Comparison of ENCODE assay signal across 8 mouse cellular contexts in the genomic region with DNA sequence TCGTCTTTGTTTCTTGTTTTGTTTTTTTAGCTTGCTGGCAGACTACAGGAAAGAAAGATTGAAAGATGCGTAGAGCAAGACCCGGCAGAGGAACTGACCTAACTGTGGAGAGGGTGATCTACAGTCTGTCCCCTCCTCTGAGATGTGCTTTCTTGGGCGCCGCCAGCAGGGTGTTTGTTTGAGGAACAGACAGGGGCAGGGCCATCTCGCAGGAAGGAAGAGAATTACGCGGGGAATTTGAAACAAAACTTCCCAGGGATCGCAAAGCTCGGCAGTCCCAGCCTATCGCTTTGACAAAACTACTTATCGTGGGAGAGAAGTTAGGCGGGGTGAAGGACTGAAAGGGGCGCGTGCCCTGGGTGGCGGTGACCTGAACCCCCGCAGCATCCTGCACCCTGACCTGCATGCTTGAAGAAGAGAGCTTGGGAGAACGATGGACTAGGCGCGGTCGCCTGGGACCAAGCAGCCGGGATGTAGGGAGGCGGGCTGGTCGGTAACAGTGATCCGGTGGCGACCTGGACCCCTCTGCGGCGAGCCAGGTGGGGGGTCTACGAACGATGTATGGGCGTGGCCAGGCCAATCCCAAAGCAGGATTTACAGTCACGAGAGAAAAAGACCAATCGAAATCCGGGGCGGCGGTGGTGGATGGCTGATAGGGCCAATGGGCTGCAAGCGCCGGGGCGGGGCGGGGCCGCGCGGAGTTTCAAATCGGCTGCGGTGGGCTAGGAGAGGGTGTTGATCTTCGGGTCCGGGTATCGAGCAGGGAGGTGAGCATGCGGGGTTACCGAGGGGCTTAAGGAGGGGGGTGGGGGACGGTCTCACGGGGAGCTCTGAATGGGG. TPM values are rescaled to one million over a fixed set of nuclear protein-coding genes. Genes with fewer than 3 reads are reported as not detected.
DNase-seq lines count a peak whose midpoint lies in the region; ATAC-seq and TF ChIP-seq lines count a peak whose summit lies in the region.

A gene (plus strand): TSS at position 265 of the 840 bp plus-strand sequence.

- under 1% methylated on average over 52 of the region's 52 CpGs for WGBS in heart, embryonic 13.5 days
- WGBS in liver, embryonic 15.5 days (ENCODE audit: insufficient replicate concordance) = under 1% methylated on average over 52 of the region's 52 CpGs
- WGBS in neural tube, embryonic 11.5 days = under 1% methylated on average over 52 of the region's 52 CpGs
- WGBS in stomach, postnatal 0 days = under 1% methylated on average over 51 of the region's 52 CpGs

- peaks cover 31% of the 10 kb centered on the region for H3K36me3 ChIP-seq in heart, embryonic 13.5 days
- peaks cover 6% of the 10 kb centered on the region; the same call in 1 of the 2 replicates for H3K36me3 ChIP-seq in liver, embryonic 15.5 days (replicated peaks)
- H3K36me3 ChIP-seq in neural tube, embryonic 11.5 days (ENCODE audit: control insufficient read depth, insufficient read depth, low read length) = peaks cover 4% of the 10 kb centered on the region
- H3K36me3 ChIP-seq in stomach, postnatal 0 days (ENCODE audit: control insufficient read depth, insufficient read depth, low read length) = peaks cover 8% of the 10 kb centered on the region; the same call in 1 of the 2 replicates

- no peak for TF ChIP-seq POLR2A in bone marrow macrophage, adult 2 months (IDR thresholded peaks at IDR 0.05; ENCODE audit: borderline replicate concordance, low read depth, low read length)
- TF ChIP-seq POLR2A in embryonic fibroblast, embryonic 13.5 days (IDR thresholded peaks at IDR 0.05; ENCODE audit: low read depth, low read length) = peak; percentile 59

- DNase-seq in CD4-positive helper T cell, adult 2 months (ENCODE audit: low read depth, low spot score) = peak; percentile 84
- DNase-seq in kidney, postnatal 10 days = peak; percentile 92
- DNase-seq in neural tube, embryonic 11.5 days (ENCODE audit: low spot score) = peak; percentile 93
- DNase-seq in stomach, postnatal 0 days (ENCODE audit: low spot score) = peak; percentile 82

- peak within 1 kb of the TSS; percentile 97 for H3K4me3 ChIP-seq in bone marrow macrophage, adult 2 months (ENCODE audit: insufficient read depth, low read length)
- H3K4me3 ChIP-seq in embryonic fibroblast, embryonic 13.5 days (ENCODE audit: insufficient read depth, low read length) = peak within 1 kb of the TSS; percentile 78
- H3K4me3 ChIP-seq in heart, embryonic 13.5 days = peak within 1 kb of the TSS; percentile 81
- H3K4me3 ChIP-seq in liver, embryonic 15.5 days (replicated peaks) = peak within 1 kb of the TSS; percentile 64
- H3K4me3 ChIP-seq in neural tube, embryonic 11.5 days (ENCODE audit: low read depth, low read length) = peak within 1 kb of the TSS; percentile 67
- peak within 1 kb of the TSS; percentile 61 for H3K4me3 ChIP-seq in stomach, postnatal 0 days (ENCODE audit: low read depth, low read length)

- H3K4me1 ChIP-seq in bone marrow macrophage, adult 2 months (ENCODE audit: control insufficient read depth, insufficient read depth, low read length) = peaks cover 32% of the 10 kb centered on the region
- H3K4me1 ChIP-seq in embryonic fibroblast, embryonic 13.5 days (ENCODE audit: control insufficient read depth, insufficient read depth, low read length) = 0 out of 2 replicates have a peak, but pooled peaks cover 8% of the 10 kb centered on the region
- H3K4me1 ChIP-seq in heart, embryonic 13.5 days = peaks cover 48% of the 10 kb centered on the region
- peaks cover 25% of the 10 kb centered on the region for H3K4me1 ChIP-seq in liver, embryonic 15.5 days (replicated peaks)
- peaks cover 23% of the 10 kb centered on the region for H3K4me1 ChIP-seq in neural tube, embryonic 11.5 days (ENCODE audit: control insufficient read depth, insufficient read depth, low read length)
- peaks cover 11% of the 10 kb centered on the region for H3K4me1 ChIP-seq in stomach, postnatal 0 days (replicated peaks; ENCODE audit: control insufficient read depth, insufficient read depth)

- H3K27me3 ChIP-seq in heart, embryonic 13.5 days (replicated peaks) = peaks cover 16% of the 10 kb centered on the region
- peaks cover 27% of the 10 kb centered on the region for H3K27me3 ChIP-seq in liver, embryonic 15.5 days
- no peaks in the 10 kb centered on the region for H3K27me3 ChIP-seq in neural tube, embryonic 11.5 days (ENCODE audit: control insufficient read depth, insufficient read depth, low read length)
- H3K27me3 ChIP-seq in stomach, postnatal 0 days (ENCODE audit: control insufficient read depth, insufficient read depth, low read length) = no peaks in the 10 kb centered on the region

- TF ChIP-seq EP300 in stomach, postnatal 0 days (optimal IDR thresholded peaks at IDR 0.05) = peak; percentile 24

- TF ChIP-seq CTCF in bone marrow macrophage, adult 2 months (IDR thresholded peaks at IDR 0.05; ENCODE audit: low read depth, low read length) = no peak
- TF ChIP-seq CTCF in embryonic fibroblast, embryonic 13.5 days (IDR thresholded peaks at IDR 0.05; ENCODE audit: borderline replicate concordance, insufficient read depth, low read length) = no peak
- peak; percentile 54 for TF ChIP-seq CTCF in stomach, postnatal 0 days (IDR thresholded peaks at IDR 0.05; ENCODE audit: low read depth)

- no peaks in the 10 kb centered on the region for H3K9me3 ChIP-seq in heart, embryonic 13.5 days
- no peaks in the 10 kb centered on the region for H3K9me3 ChIP-seq in liver, embryonic 15.5 days (replicated peaks)
- H3K9me3 ChIP-seq in neural tube, embryonic 11.5 days (ENCODE audit: control insufficient read depth, low read length) = no peaks in the 10 kb centered on the region
- H3K9me3 ChIP-seq in stomach, postnatal 0 days (ENCODE audit: control insufficient read depth, low read length) = no peaks in the 10 kb centered on the region

- H3K4me2 ChIP-seq in heart, embryonic 13.5 days = peak within 1 kb of the TSS; percentile 92
- peak within 1 kb of the TSS; percentile 81 for H3K4me2 ChIP-seq in liver, embryonic 15.5 days
- peak within 1 kb of the TSS; percentile 83 for H3K4me2 ChIP-seq in neural tube, embryonic 11.5 days (ENCODE audit: low read depth)
- peak within 1 kb of the TSS; percentile 90 for H3K4me2 ChIP-seq in stomach, postnatal 0 days (replicated peaks; ENCODE audit: low read depth)

- ATAC-seq in heart, embryonic 13.5 days (ENCODE audit: extremely low read depth, insufficient number of reproducible peaks, low FRiP score, low TSS enrichment) = peak; percentile 70
- peak; percentile 73 for ATAC-seq in liver, embryonic 15.5 days (ENCODE audit: insufficient read depth)
- peak; percentile 88 for ATAC-seq in neural tube, embryonic 11.5 days (ENCODE audit: insufficient read depth, low FRiP score, low TSS enrichment)
- ATAC-seq in stomach, postnatal 0 days (ENCODE audit: low FRiP score, low TSS enrichment) = peak; percentile 80

- peak within 1 kb of the TSS; percentile 86 for H3K9ac ChIP-seq in heart, embryonic 13.5 days
- peak within 1 kb of the TSS; percentile 25; the same call in 1 of the 2 replicates for H3K9ac ChIP-seq in liver, embryonic 15.5 days
- peak within 1 kb of the TSS; percentile 71 for H3K9ac ChIP-seq in neural tube, embryonic 11.5 days (ENCODE audit: low read length)
- H3K9ac ChIP-seq in stomach, postnatal 0 days (ENCODE audit: low read length) = peak within 1 kb of the TSS; percentile 59

- peak within 1 kb of the TSS; percentile 80 for H3K27ac ChIP-seq in bone marrow macrophage, adult 2 months (ENCODE audit: insufficient read depth, low read depth, low read length)
- peak within 1 kb of the TSS; percentile 30 for H3K27ac ChIP-seq in embryonic fibroblast, embryonic 13.5 days (ENCODE audit: insufficient read depth, low read length)
- peak within 1 kb of the TSS; percentile 71 for H3K27ac ChIP-seq in heart, embryonic 13.5 days (replicated peaks)
- no peak within 1 kb of the TSS for H3K27ac ChIP-seq in liver, embryonic 15.5 days (replicated peaks)
- peak within 1 kb of the TSS; percentile 74 for H3K27ac ChIP-seq in neural tube, embryonic 11.5 days (ENCODE audit: low read depth, low read length)
- H3K27ac ChIP-seq in stomach, postnatal 0 days (replicated peaks) = no peak within 1 kb of the TSS

RNA-seq across cellular contexts. Expression of the gene that starts here (rescaled TPM):
- 26.8 and 34.3 TPM in 2 replicates for polyA plus RNA-seq in bone marrow macrophage, adult 2 months (2012; ENCODE audit: insufficient read depth, insufficient read length, missing spikeins)
- 26.6 and 32.9 TPM in 2 replicates for polyA plus RNA-seq in embryonic fibroblast, embryonic 13.5 days (2011; ENCODE audit: insufficient read length, low read depth, missing spikeins)
- polyA plus RNA-seq in heart, embryonic 13.5 days (2015; fragmentation: Nextera tagmentation; extraction: Ambion mirVana) = 84.8 and 87.5 TPM in 2 replicates
- polyA plus RNA-seq in liver, embryonic 15.5 days (2015; fragmentation: Nextera tagmentation; extraction: Ambion mirVana) = 18.5 and 20.6 TPM in 2 replicates
- polyA plus RNA-seq in neural tube, embryonic 11.5 days (2014; fragmentation: Nextera tagmentation; extraction: Ambion mirVana) = 158 and 169 TPM in 2 replicates
- 18.0 and 22.2 TPM in 2 replicates for polyA plus RNA-seq in stomach, postnatal 0 days (2015; fragmentation: Nextera tagmentation; extraction: Ambion mirVana)

Comparison
In these comparisons a context has a peak if more than half of its experiments do, and no peak if none do; other contexts are left out.
1. H3K27ac ChIP-seq: peak in bone marrow macrophage, adult 2 months (single experiment), embryonic fibroblast, embryonic 13.5 days (single experiment), heart, embryonic 13.5 days (single experiment) and neural tube, embryonic 11.5 days (single experiment); none in liver, embryonic 15.5 days (single experiment) and stomach, postnatal 0 days (single experiment).
2. H3K9ac ChIP-seq: peak in every context shown above with its lines; median percentile 86 in heart, embryonic 13.5 days; 71 in neural tube, embryonic 11.5 days; 59 in stomach, postnatal 0 days; 25 in liver, embryonic 15.5 days.
3. Peak in every context shown above with its lines, with median percentiles within 50 percentile points of each other: DNase-seq, H3K4me3 ChIP-seq, ATAC-seq and H3K4me2 ChIP-seq.